ENCODE assay signal across 8 mouse cellular contexts in the genomic region with DNA sequence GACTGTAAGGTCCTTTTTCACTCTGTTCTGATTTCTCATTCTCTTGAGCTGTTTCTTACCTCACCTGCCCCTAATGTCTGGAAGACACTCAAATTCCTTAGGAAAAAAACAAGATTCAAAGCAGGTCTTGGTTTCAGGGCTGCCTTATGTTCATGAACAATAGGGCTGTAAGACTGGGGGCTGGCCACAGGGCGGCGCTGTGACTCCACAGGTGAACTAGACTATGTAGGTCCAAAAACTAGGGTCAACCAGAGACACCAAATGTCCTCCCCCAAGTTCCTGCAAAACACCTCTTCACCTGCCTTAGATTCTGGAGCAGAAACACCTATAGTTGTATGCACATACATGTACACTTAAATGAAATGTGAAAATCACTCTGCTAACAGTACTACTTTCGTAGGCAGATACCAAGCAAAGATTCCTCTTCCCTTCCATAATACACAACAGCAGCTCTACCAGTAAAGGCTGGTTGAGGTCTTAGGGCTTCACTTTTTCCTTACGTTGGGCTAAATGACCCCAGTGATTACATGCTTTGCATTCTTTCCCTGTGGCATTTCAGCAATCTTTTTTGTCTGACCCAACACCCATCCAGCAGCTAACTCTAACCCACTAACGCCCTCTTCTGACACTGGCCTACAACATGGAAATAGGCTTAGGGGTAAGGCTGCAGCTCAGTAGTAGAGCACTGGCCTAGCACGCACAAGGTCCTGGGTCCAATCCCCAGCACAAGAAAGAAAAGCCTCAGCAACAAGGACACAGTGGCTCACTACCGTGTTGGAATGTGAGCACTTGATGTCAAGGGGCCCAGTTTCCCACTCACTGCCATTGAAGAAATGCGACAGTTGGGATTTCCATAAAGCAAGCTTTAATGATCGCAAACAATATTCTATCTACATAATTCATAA. TPM values are rescaled to one million over a fixed set of nuclear protein-coding genes. Genes with fewer than 3 reads are reported as not detected.
A peak's percentile ranks its signal among the peaks of the same experiment; 100 is the strongest.
DNase-seq lines count a peak whose midpoint lies in the region; ATAC-seq and TF ChIP-seq lines count a peak whose summit lies in the region.

No protein-coding gene starts in this region.

- H3K79me2 ChIP-seq in C2C12 (ENCODE audit: control insufficient read depth, insufficient read depth): no peaks in the 10 kb centered on the region

- H3ac ChIP-seq in C2C12 (ENCODE audit: control insufficient read depth, insufficient read length, low read depth): no peak overlapping the region

- TF ChIP-seq CTCF in C2C12 (IDR thresholded peaks at IDR 0.05; ENCODE audit: control insufficient read depth, insufficient read depth, insufficient read length): peak; percentile 13
- peak; percentile 96 for TF ChIP-seq CTCF in kidney, postnatal 0 days (IDR thresholded peaks at IDR 0.05; ENCODE audit: low read depth)
- peak; percentile 90 for TF ChIP-seq CTCF in lung, adult 2 months (IDR thresholded peaks at IDR 0.05; ENCODE audit: insufficient read depth, low read length)

- H3K4me2 ChIP-seq in embryonic facial prominence, embryonic 14.5 days (ENCODE audit: low read depth, low read length): no peak overlapping the region
- no peak overlapping the region for H3K4me2 ChIP-seq in heart, embryonic 13.5 days
- H3K4me2 ChIP-seq in kidney, postnatal 0 days (ENCODE audit: low read length): no peak overlapping the region

- no peak overlapping the region for H3K27ac ChIP-seq in embryonic facial prominence, embryonic 14.5 days (replicated peaks; ENCODE audit: low read depth, low read length)
- H3K27ac ChIP-seq in heart, embryonic 13.5 days (replicated peaks): peak overlapping the region; percentile 53
- no peak overlapping the region for H3K27ac ChIP-seq in kidney, postnatal 0 days

- no peaks in the 10 kb centered on the region for H3K79me3 ChIP-seq in C2C12 (ENCODE audit: low read depth)

- H3K4me1 ChIP-seq in embryonic facial prominence, embryonic 14.5 days (ENCODE audit: control insufficient read depth, insufficient read depth, low read length): no peaks in the 10 kb centered on the region
- H3K4me1 ChIP-seq in heart, embryonic 13.5 days: peaks cover 31% of the 10 kb centered on the region
- no peaks in the 10 kb centered on the region for H3K4me1 ChIP-seq in kidney, postnatal 0 days (replicated peaks; ENCODE audit: insufficient read depth, low read length)
- H3K4me1 ChIP-seq in lung, adult 2 months (ENCODE audit: control insufficient read depth, insufficient read depth, low read length): no peaks in the 10 kb centered on the region

- no peaks in the 10 kb centered on the region for H3K27me3 ChIP-seq in C2C12 (ENCODE audit: control insufficient read depth, insufficient read depth, insufficient read length)
- H3K27me3 ChIP-seq in embryonic facial prominence, embryonic 14.5 days (replicated peaks; ENCODE audit: control insufficient read depth, insufficient read depth, low read length): no peaks in the 10 kb centered on the region
- H3K27me3 ChIP-seq in heart, embryonic 13.5 days (replicated peaks): no peaks in the 10 kb centered on the region
- H3K27me3 ChIP-seq in kidney, postnatal 0 days (ENCODE audit: insufficient read depth, low read length): no peaks in the 10 kb centered on the region

- no peak overlapping the region for H3K9ac ChIP-seq in embryonic facial prominence, embryonic 14.5 days (ENCODE audit: low read depth, low read length)
- H3K9ac ChIP-seq in heart, embryonic 13.5 days: 0 out of 2 replicates have a peak overlapping the region, but pooled peaks have one; percentile 29
- no peak overlapping the region for H3K9ac ChIP-seq in kidney, postnatal 0 days (ENCODE audit: low read depth, low read length)

- no peak overlapping the region for H3K4me3 ChIP-seq in C2C12 (ENCODE audit: insufficient read depth, poor library complexity, severe bottlenecking)
- H3K4me3 ChIP-seq in embryonic facial prominence, embryonic 14.5 days (ENCODE audit: low read depth, low read length): no peak overlapping the region
- H3K4me3 ChIP-seq in heart, embryonic 13.5 days: no peak overlapping the region
- no peak overlapping the region for H3K4me3 ChIP-seq in kidney, postnatal 0 days (replicated peaks; ENCODE audit: low read depth, low read length)
- no peak overlapping the region for H3K4me3 ChIP-seq in lung, adult 2 months (replicated peaks; ENCODE audit: extremely low read depth, low read depth, low read length)

- peak; percentile 76 for ATAC-seq in embryonic facial prominence, embryonic 14.5 days (ENCODE audit: low read depth)
- ATAC-seq in heart, embryonic 13.5 days (ENCODE audit: extremely low read depth, insufficient number of reproducible peaks, low FRiP score, low TSS enrichment): no peak
- peak; percentile 73; the same call in 1 of the 2 replicates for ATAC-seq in kidney, postnatal 0 days (replicated peaks; ENCODE audit: low FRiP score, low read depth)
- peak; percentile 55; the same call in 1 of the 2 replicates for ATAC-seq in neutrophil, adult 5-6 weeks (ENCODE audit: extremely low read depth, insufficient number of reproducible peaks, low FRiP score, poor library complexity, severe bottlenecking)

- WGBS in embryonic facial prominence, embryonic 14.5 days: 55% methylated on average over 9 of the region's 9 CpGs
- 44% methylated on average over 9 of the region's 9 CpGs for WGBS in heart, embryonic 13.5 days
- 61% methylated on average over 9 of the region's 9 CpGs for WGBS in kidney, postnatal 0 days
- WGBS in lung, adult 2 months: 50% methylated on average over 9 of the region's 9 CpGs

- TF ChIP-seq POLR2A in lung, adult 2 months (IDR thresholded peaks at IDR 0.05; ENCODE audit: borderline replicate concordance, extremely low read depth, low read depth, low read length): no peak

- no peaks in the 10 kb centered on the region for H3K36me3 ChIP-seq in C2C12 (ENCODE audit: control insufficient read depth, insufficient read depth)
- H3K36me3 ChIP-seq in embryonic facial prominence, embryonic 14.5 days (ENCODE audit: control insufficient read depth, insufficient read depth, low read length): 0 out of 2 replicates have a peak, but pooled peaks cover 4% of the 10 kb centered on the region
- H3K36me3 ChIP-seq in heart, embryonic 13.5 days: peaks cover 33% of the 10 kb centered on the region
- H3K36me3 ChIP-seq in kidney, postnatal 0 days (ENCODE audit: insufficient read depth, low read length): no peaks in the 10 kb centered on the region

- peak; percentile 89 for DNase-seq in adrenal gland, postnatal 14 days
- peak; percentile 68 for DNase-seq in embryonic facial prominence, embryonic 14.5 days (ENCODE audit: low spot score)
- peak; percentile 85 for DNase-seq in kidney, postnatal 0 days (ENCODE audit: low spot score)
- DNase-seq in lung, adult 2 months: peak; percentile 81
- peak; percentile 50 for DNase-seq in testis, postnatal 14 days (ENCODE audit: low spot score)

- H3K9me3 ChIP-seq in embryonic facial prominence, embryonic 14.5 days (ENCODE audit: control insufficient read depth, low read length): no peaks in the 10 kb centered on the region
- no peaks in the 10 kb centered on the region for H3K9me3 ChIP-seq in heart, embryonic 13.5 days
- H3K9me3 ChIP-seq in kidney, postnatal 0 days (replicated peaks; ENCODE audit: low read length): no peaks in the 10 kb centered on the region

TF ChIP-seq in C2C12, 6 proteins besides CTCF, POLR2A, EP300 and RAD21 (continues in another document):
- no peak for TF ChIP-seq MYOG (IDR thresholded peaks at IDR 0.05; ENCODE audit: control insufficient read depth, extremely low read depth, insufficient read length)

RNA-seq across cellular contexts. Expression of a gene that starts 10.4 kb away (rescaled TPM):
- 0.08 TPM for polyA plus RNA-seq in C2C12 (2012; fragmentation: generic; extraction: Trizol)
- total RNA-seq in adrenal gland, postnatal 14 days (2021): 0.63 and 0.64 TPM in 2 replicates
- polyA plus RNA-seq in embryonic facial prominence, embryonic 14.5 days (2014; fragmentation: Nextera tagmentation; extraction: Ambion mirVana): 1.3 and 1.5 TPM in 2 replicates
- polyA plus RNA-seq in heart, embryonic 13.5 days (2015; fragmentation: Nextera tagmentation; extraction: Ambion mirVana): 0.13 and 0.48 TPM in 2 replicates
- 0.12 and 0.15 TPM in 2 replicates for polyA plus RNA-seq in kidney, postnatal 0 days (2015; fragmentation: Nextera tagmentation; extraction: Ambion mirVana)
- polyA plus RNA-seq in lung, adult 2 months (2012; rRNA removed): 2.7 and 3.9 TPM in 2 replicates
- total RNA-seq in neutrophil, adult 5-6 weeks (2017): 0.37 and 0.58 TPM in 2 replicates

RNA-seq across cellular contexts. Expression of a gene that starts 10.9 kb away (rescaled TPM):
- polyA plus RNA-seq in C2C12 (2012; fragmentation: generic; extraction: Trizol): 24.7 TPM
- total RNA-seq in adrenal gland, postnatal 14 days (2021): 314 and 338 TPM in 2 replicates
- polyA plus RNA-seq in embryonic facial prominence, embryonic 14.5 days (2014; fragmentation: Nextera tagmentation; extraction: Ambion mirVana): 47.5 and 57.5 TPM in 2 replicates
- 223 and 248 TPM in 2 replicates for polyA plus RNA-seq in heart, embryonic 13.5 days (2015; fragmentation: Nextera tagmentation; extraction: Ambion mirVana)
- polyA plus RNA-seq in kidney, postnatal 0 days (2015; fragmentation: Nextera tagmentation; extraction: Ambion mirVana): 89.2 and 95.3 TPM in 2 replicates
- 164 and 251 TPM in 2 replicates for polyA plus RNA-seq in lung, adult 2 months (2012; rRNA removed)
- 0.74 and 4.7 TPM in 2 replicates for total RNA-seq in neutrophil, adult 5-6 weeks (2017)

RNA-seq across cellular contexts. Expression of a gene that starts 15.2 kb away (rescaled TPM):
- not detected for polyA plus RNA-seq in C2C12 (2012; fragmentation: generic; extraction: Trizol)
- total RNA-seq in adrenal gland, postnatal 14 days (2021): not detected in 2 replicates
- not detected in 2 replicates for polyA plus RNA-seq in embryonic facial prominence, embryonic 14.5 days (2014; fragmentation: Nextera tagmentation; extraction: Ambion mirVana)
- not detected in 2 replicates for polyA plus RNA-seq in heart, embryonic 13.5 days (2015; fragmentation: Nextera tagmentation; extraction: Ambion mirVana)
- not detected in 2 replicates for polyA plus RNA-seq in kidney, postnatal 0 days (2015; fragmentation: Nextera tagmentation; extraction: Ambion mirVana)
- not detected in 2 replicates for polyA plus RNA-seq in lung, adult 2 months (2012; rRNA removed)
- total RNA-seq in neutrophil, adult 5-6 weeks (2017): not detected in 2 replicates

RNA-seq across cellular contexts. Expression of a gene that starts 18.4 kb away (rescaled TPM):
- polyA plus RNA-seq in C2C12 (2012; fragmentation: generic; extraction: Trizol): 20.1 TPM
- 37.1 and 39.0 TPM in 2 replicates for total RNA-seq in adrenal gland, postnatal 14 days (2021)
- 30.6 and 36.5 TPM in 2 replicates for polyA plus RNA-seq in embryonic facial prominence, embryonic 14.5 days (2014; fragmentation: Nextera tagmentation; extraction: Ambion mirVana)
- polyA plus RNA-seq in heart, embryonic 13.5 days (2015; fragmentation: Nextera tagmentation; extraction: Ambion mirVana): 38.3 and 40.5 TPM in 2 replicates
- polyA plus RNA-seq in kidney, postnatal 0 days (2015; fragmentation: Nextera tagmentation; extraction: Ambion mirVana): 46.3 and 46.6 TPM in 2 replicates
- 26.0 and 27.2 TPM in 2 replicates for polyA plus RNA-seq in lung, adult 2 months (2012; rRNA removed)
- 23.1 and 25.8 TPM in 2 replicates for total RNA-seq in neutrophil, adult 5-6 weeks (2017)

RNA-seq across cellular contexts. Expression of a gene that starts 19.5 kb away (rescaled TPM):
- not detected for polyA plus RNA-seq in C2C12 (2012; fragmentation: generic; extraction: Trizol)
- total RNA-seq in adrenal gland, postnatal 14 days (2021): not detected in 2 replicates
- not detected in 2 replicates for polyA plus RNA-seq in embryonic facial prominence, embryonic 14.5 days (2014; fragmentation: Nextera tagmentation; extraction: Ambion mirVana)
- not detected in 2 replicates for polyA plus RNA-seq in heart, embryonic 13.5 days (2015; fragmentation: Nextera tagmentation; extraction: Ambion mirVana)
- polyA plus RNA-seq in kidney, postnatal 0 days (2015; fragmentation: Nextera tagmentation; extraction: Ambion mirVana): not detected in 2 replicates
- polyA plus RNA-seq in lung, adult 2 months (2012; rRNA removed): not detected in 2 replicates
- not detected in 2 replicates for total RNA-seq in neutrophil, adult 5-6 weeks (2017)

Comparison
In these comparisons a context has a peak if more than half of its experiments do, and no peak if none do; other contexts are left out.
1. CTCF ChIP-seq: peak in every context shown above with its lines; median percentile 96 in kidney, postnatal 0 days; 90 in lung, adult 2 months; 13 in C2C12.